ENCODE assay signal across 7 mouse cellular contexts in the genomic region with DNA sequence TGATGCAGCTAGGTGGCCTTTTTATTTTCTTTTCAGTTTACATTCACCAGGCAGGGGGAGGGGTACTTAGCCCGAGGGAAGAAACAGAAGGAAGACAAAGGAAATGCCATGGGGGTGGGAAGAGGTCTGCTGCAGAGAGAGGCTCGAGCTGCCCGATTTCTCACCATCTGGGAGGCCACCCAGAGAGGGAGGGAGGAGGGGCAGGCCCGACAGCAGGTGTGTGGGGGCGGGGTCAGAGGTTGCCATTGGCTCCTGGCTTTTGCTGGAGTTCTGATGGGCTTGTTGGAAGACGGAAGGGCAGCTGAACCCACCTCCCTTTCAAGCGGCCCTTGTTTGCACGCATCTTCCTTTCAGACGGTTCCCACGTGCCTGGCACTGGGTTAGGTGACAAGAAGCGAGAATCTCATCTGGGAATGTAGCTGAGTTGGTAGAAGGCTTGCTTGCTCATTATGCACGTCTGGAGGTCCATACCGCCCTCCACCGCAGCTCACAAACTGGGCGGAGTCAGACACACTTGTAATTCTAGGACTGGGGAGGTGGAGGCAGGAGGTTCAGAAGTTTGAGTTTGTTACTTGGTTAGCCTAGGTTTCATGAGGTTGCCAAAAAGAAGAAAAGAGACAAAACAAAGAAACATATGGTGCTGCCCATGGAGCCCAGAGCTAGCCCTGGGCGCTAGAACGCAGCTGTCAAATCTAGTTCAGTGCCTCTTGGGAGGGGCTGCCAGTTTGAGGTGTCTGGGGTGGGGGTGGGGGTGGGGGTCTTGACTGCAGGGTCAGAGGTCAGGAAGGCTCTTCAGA. TPM values are rescaled to one million over a fixed set of nuclear protein-coding genes. Genes with fewer than 3 reads are reported as not detected.
DNase-seq lines count a peak whose midpoint lies in the region; ATAC-seq and TF ChIP-seq lines count a peak whose summit lies in the region.

No protein-coding gene starts in this region.

- H3K9me3 ChIP-seq in E14TG2a.4 (ENCODE audit: low read length): no peaks in the 10 kb centered on the region
- H3K9me3 ChIP-seq in forebrain, embryonic 16.5 days (ENCODE audit: control insufficient read depth, low read length): no peaks in the 10 kb centered on the region

- peak overlapping the region; percentile 28; the same call in 1 of the 2 replicates for H3K9ac ChIP-seq in forebrain, embryonic 16.5 days (replicated peaks; ENCODE audit: low read depth, low read length)

- H3K4me1 ChIP-seq in E14TG2a.4 (replicated peaks; ENCODE audit: low read depth, low read length): peaks cover 93% of the 10 kb centered on the region
- peaks cover 44% of the 10 kb centered on the region for H3K4me1 ChIP-seq in forebrain, embryonic 16.5 days (replicated peaks; ENCODE audit: control insufficient read depth, insufficient read depth, low read length)

- H3K36me3 ChIP-seq in E14TG2a.4 (ENCODE audit: insufficient read depth, low read length): no peaks in the 10 kb centered on the region
- no peaks in the 10 kb centered on the region for H3K36me3 ChIP-seq in forebrain, embryonic 16.5 days (ENCODE audit: control insufficient read depth, insufficient read depth)

- peak overlapping the region; percentile 71 for H3K27ac ChIP-seq in forebrain, embryonic 16.5 days (ENCODE audit: low read length)

- peak; percentile 41 for DNase-seq in CD4-positive helper T cell, adult 2 months (ENCODE audit: low read depth, low spot score)
- peak; percentile 44 for DNase-seq in lung, postnatal 10 days
- peak; percentile 85 to 90 for DNase-seq in thymus, adult 18-20 months
- DNase-seq in ovary, postnatal 36 days (ENCODE audit: low spot score): no peak
- DNase-seq in layer of hippocampus, adult 11-12 months (ENCODE audit: low spot score): no peak

- H3K27me3 ChIP-seq in E14TG2a.4 (ENCODE audit: insufficient read depth, low read length): peaks cover 31% of the 10 kb centered on the region
- no peaks in the 10 kb centered on the region for H3K27me3 ChIP-seq in forebrain, embryonic 16.5 days (replicated peaks; ENCODE audit: control insufficient read depth, insufficient read depth, low read length)

- peak overlapping the region; percentile 5 for H3K4me2 ChIP-seq in forebrain, embryonic 16.5 days (ENCODE audit: low read length)

- no peak for TF ChIP-seq CTCF in E14TG2a.4 (conservative IDR thresholded peaks at IDR 0.05; ENCODE audit: low read length)

- H3K4me3 ChIP-seq in E14TG2a.4 (replicated peaks; ENCODE audit: low read length): peak overlapping the region; percentile 71
- no peak overlapping the region for H3K4me3 ChIP-seq in forebrain, embryonic 16.5 days (replicated peaks; ENCODE audit: low read length)

- peak; percentile 44 for ATAC-seq in forebrain, embryonic 16.5 days

- WGBS in forebrain, embryonic 16.5 days: 3% methylated on average over 17 of the region's 17 CpGs

RNA-seq across cellular contexts. Expression of gene Trp53i11, which starts 10.3 kb away (rescaled TPM):
- 107 and 110 TPM in 2 replicates for polyA plus RNA-seq in forebrain, embryonic 16.5 days (2015; fragmentation: Nextera tagmentation; extraction: Ambion mirVana)

Comparison
In these comparisons a context has a peak if more than half of its experiments do, and no peak if none do; other contexts are left out.
1. DNase-seq: peak in CD4-positive helper T cell, adult 2 months (single experiment), lung, postnatal 10 days (single experiment) and thymus, adult 18-20 months (2 of 2); none in ovary, postnatal 36 days (single experiment) and layer of hippocampus, adult 11-12 months (single experiment).